Mouse (Mus musculus) right cerebral cortex, adult 2 months (tissue): ENCODE results near the gene Hs3st5.
"Not testable (repeated sequence)": the region's sequence is repeated elsewhere in the genome, so short reads cannot be mapped to it uniquely, and the experiment has no call there.

Experiments
- DNase-seq, 2 experiments: peaks; one replicate each; pipeline ENCODE4 v3.0.0; 2021 to 2022; ENCODE audit warnings: low spot score in 2 of 2

The Hs3st5 gene

GRCm38 (mm10) chr10:36506727-36507555, at the start of gene Hs3st5:
TSS of gene Hs3st5 (plus strand) at chr10:36506814.
- DNase-seq, result peak; percentile 76 to 77

GRCm38 (mm10) chr10:36468664-36469063, 38.0 kb upstream of the Hs3st5 start:
- DNase-seq, result no peak

GRCm38 (mm10) chr10:36471135-36471534, 35.5 kb upstream of the Hs3st5 start:
- DNase-seq, result no peak

GRCm38 (mm10) chr10:36474834-36475233, 31.8 kb upstream of the Hs3st5 start:
- no peak for DNase-seq

- no peak for DNase-seq
Observed at GRCm38 (mm10) chr10:36477543-36477942, 29.1 kb upstream of the Hs3st5 start.

GRCm38 (mm10) chr10:36483362-36483761, 23.3 kb upstream of the Hs3st5 start:
- DNase-seq, result no peak

GRCm38 (mm10) chr10:36484011-36484410, 22.6 kb upstream of the Hs3st5 start:
- no peak for DNase-seq

- no peak for DNase-seq
Observed at GRCm38 (mm10) chr10:36484728-36485300, 21.8 kb upstream of the Hs3st5 start.

GRCm38 (mm10) chr10:36493566-36493965, 13.0 kb upstream of the Hs3st5 start:
- DNase-seq, result no peak

- DNase-seq, result no peak
Observed at GRCm38 (mm10) chr10:36499713-36500112, 6.9 kb upstream of the Hs3st5 start.

- peak; percentile 17 to 29 for DNase-seq
Observed at GRCm38 (mm10) chr10:36506033-36506726, 434 bp upstream of the Hs3st5 start.

- no peak for DNase-seq
Observed at GRCm38 (mm10) chr10:36507556-36507870, 899 bp downstream of the Hs3st5 start.

GRCm38 (mm10) chr10:36507991-36508546, 1.5 kb downstream of the Hs3st5 start:
- DNase-seq, result peak; percentile 17 to 22

GRCm38 (mm10) chr10:36509477-36509876, 2.9 kb downstream of the Hs3st5 start:
- DNase-seq, result no peak

- DNase-seq, result peak in 1 of 2 experiments; percentile 12
Observed at GRCm38 (mm10) chr10:36523881-36524280, 17.3 kb downstream of the Hs3st5 start.

- DNase-seq, result no peak
Observed at GRCm38 (mm10) chr10:36533633-36534335, 27.2 kb downstream of the Hs3st5 start.

GRCm38 (mm10) chr10:36546622-36547021, 40.0 kb downstream of the Hs3st5 start:
- DNase-seq, result no peak

GRCm38 (mm10) chr10:36547713-36548112, 41.1 kb downstream of the Hs3st5 start:
- DNase-seq, result not testable (repeated sequence)

GRCm38 (mm10) chr10:36554057-36554456, 47.4 kb downstream of the Hs3st5 start:
- DNase-seq, result no peak

GRCm38 (mm10) chr10:36554941-36555888, 48.6 kb downstream of the Hs3st5 start:
- no peak for DNase-seq

GRCm38 (mm10) chr10:36556128-36556527, 49.5 kb downstream of the Hs3st5 start:
- DNase-seq, result no peak
